Mouse (Mus musculus) limb, embryonic 10.5 days (tissue): ENCODE data around the gene Ctnnbip1. TPM values are rescaled to one million over a fixed set of nuclear protein-coding genes. Genes with fewer than 3 reads are reported as not detected.

Experiments
- DNase-seq: peaks from one replicate; pipeline ENCODE4 v3.0.0-alpha.2; 2017; ENCODE audit warnings: low spot score
- H3K27ac ChIP-seq: fragments of 300-500 bp; sonication (generic); 2 replicates; pipeline ENCODE4 v1.5.1; 2016; ENCODE audit warnings: mild to moderate bottlenecking
- H3K27me3 ChIP-seq: fragments of 300-500 bp; sonication (generic); 2 replicates; pipeline ENCODE4 v1.6.1; 2016; ENCODE audit warnings: low read depth, mild to moderate bottlenecking; ENCODE audit not compliant: poor library complexity, severe bottlenecking
- H3K36me3 ChIP-seq: fragments of 300-500 bp; sonication (generic); 2 replicates; pipeline ENCODE4 v1.6.1; 2016; ENCODE audit warnings: mild to moderate bottlenecking, moderate library complexity
- H3K4me1 ChIP-seq: fragments of 300-500 bp; sonication (generic); 2 replicates; pipeline ENCODE4 v1.6.1; 2016
- H3K4me3 ChIP-seq: fragments of 300-500 bp; sonication (generic); 2 replicates; pipeline ENCODE4 v1.5.1; 2016; ENCODE audit warnings: mild to moderate bottlenecking, moderate library complexity
- H3K9me3 ChIP-seq: fragments of 300-500 bp; sonication (generic); replicated peaks from 2 replicates; pipeline ENCODE4 v1.6.1; 2016; ENCODE audit warnings: mild to moderate bottlenecking
- WGBS: fragments of 180-500 bp; shearing (Covaris S2); methylation state at CpG from one replicate; pipeline ENCODE4 v1.1.7; 2016; 5-methylcytosine and 5-hydroxymethylcytosine counted together
- polyA plus RNA-seq: library from polyadenylated mRNA; unstranded; fragments of >200 nt; fragmentation: Nextera tagmentation; extraction: Ambion mirVana; gene quantifications from 2 replicates; pipeline ENCODE4 v1.2.1, GENCODE M21; 2016

Gene Ctnnbip1
- polyA plus RNA-seq, 1 experiment from 2014 or later = 78.4 TPM

DNA sequence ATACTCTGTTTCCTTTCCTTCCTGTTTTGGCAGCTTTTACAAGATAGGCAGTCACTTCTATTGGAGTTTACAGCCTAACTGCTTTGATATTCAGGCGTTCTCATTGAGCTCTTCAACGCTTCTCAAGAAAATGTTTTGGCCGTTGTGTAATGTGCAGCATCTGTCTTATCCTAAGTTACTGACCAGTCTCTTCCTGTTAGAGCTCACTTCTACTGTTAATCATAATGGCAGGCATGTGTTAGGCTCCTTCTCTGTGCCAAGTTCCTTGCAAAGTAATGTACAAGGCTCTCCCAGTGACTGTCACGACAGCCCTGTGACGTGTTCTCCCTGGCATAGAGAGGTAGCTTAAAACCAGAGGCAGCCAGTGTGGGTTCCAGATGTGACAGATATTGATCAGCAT, 33.7 kb downstream of the Ctnnbip1 start:
- Histone ChIP-seq H3K36me3 (peaks cover 60% of the 10 kb centered on the region), H3K9me3 (no peaks in the 10 kb centered on the region), H3K27me3 (no peaks in the 10 kb centered on the region), H3K4me3 (no peak overlapping the region), H3K4me1 (no peaks in the 10 kb centered on the region), H3K27ac (no peak overlapping the region)
- WGBS = 85% methylated on average over 5 of the region's 5 CpGs
- DNase-seq = no peak

- no peak overlapping the region for H3K27ac ChIP-seq
- no peaks in the 10 kb centered on the region for H3K4me1 ChIP-seq
- H3K27me3 ChIP-seq = no peaks in the 10 kb centered on the region
- WGBS = 81% methylated on average over 7 of the region's 7 CpGs
- no peaks in the 10 kb centered on the region for H3K9me3 ChIP-seq
- no peak for DNase-seq
- no peak overlapping the region for H3K4me3 ChIP-seq
- H3K36me3 ChIP-seq = peaks cover 65% of the 10 kb centered on the region
Measured at GRCm38 (mm10) chr4:149553834-149554233, 35.8 kb downstream of the Ctnnbip1 start.

GRCm38 (mm10) chr4:149556111-149556510, 38.1 kb downstream of the Ctnnbip1 start:
- no peak overlapping the region for H3K4me3 ChIP-seq
- H3K9me3 ChIP-seq = no peaks in the 10 kb centered on the region
- H3K27ac ChIP-seq = no peak overlapping the region
- peaks cover 71% of the 10 kb centered on the region for H3K36me3 ChIP-seq
- DNase-seq = no peak
- H3K27me3 ChIP-seq = no peaks in the 10 kb centered on the region
- WGBS = 81% methylated on average over 4 of the region's 4 CpGs
- no peaks in the 10 kb centered on the region for H3K4me1 ChIP-seq

GRCm38 (mm10) chr4:149557905-149558304, 39.9 kb downstream of the Ctnnbip1 start:
- 91% methylated on average over 5 of the region's 5 CpGs for WGBS
- Histone ChIP-seq H3K4me1 (peaks cover 9% of the 10 kb centered on the region), H3K27ac (no peak overlapping the region), H3K4me3 (no peak overlapping the region), H3K36me3 (peaks cover 62% of the 10 kb centered on the region), H3K27me3 (no peaks in the 10 kb centered on the region), H3K9me3 (no peaks in the 10 kb centered on the region)
- no peak for DNase-seq

GRCm38 (mm10) chr4:149558389-149558788, 40.4 kb downstream of the Ctnnbip1 start:
- H3K27me3 ChIP-seq = no peaks in the 10 kb centered on the region
- H3K36me3 ChIP-seq = peaks cover 59% of the 10 kb centered on the region
- H3K27ac ChIP-seq = no peak overlapping the region
- H3K9me3 ChIP-seq = no peaks in the 10 kb centered on the region
- H3K4me1 ChIP-seq = peaks cover 10% of the 10 kb centered on the region
- no peak for DNase-seq
- H3K4me3 ChIP-seq = no peak overlapping the region
- WGBS = 88% methylated on average over 3 of the region's 3 CpGs

GRCm38 (mm10) chr4:149561392-149561791, 43.4 kb downstream of the Ctnnbip1 start:
- WGBS = 88% methylated on average over 4 of the region's 4 CpGs
- no peak overlapping the region for H3K4me3 ChIP-seq
- H3K4me1 ChIP-seq = peaks cover 17% of the 10 kb centered on the region
- no peak for DNase-seq
- no peak overlapping the region for H3K27ac ChIP-seq
- H3K9me3 ChIP-seq = no peaks in the 10 kb centered on the region
- H3K27me3 ChIP-seq = no peaks in the 10 kb centered on the region
- H3K36me3 ChIP-seq = peaks cover 62% of the 10 kb centered on the region

- 71% methylated on average over 21 of the region's 21 CpGs for WGBS
- no peak overlapping the region for H3K27ac ChIP-seq
Measured at GRCm38 (mm10) chr4:149561986-149562904, 44.2 kb downstream of the Ctnnbip1 start.

GRCm38 (mm10) chr4:149562905-149563347, 44.9 kb downstream of the Ctnnbip1 start:
- Histone ChIP-seq H3K4me3 (no peak overlapping the region), H3K9me3 (no peaks in the 10 kb centered on the region), H3K4me1 (peaks cover 24% of the 10 kb centered on the region), H3K36me3 (peaks cover 52% of the 10 kb centered on the region), H3K27ac (no peak overlapping the region), H3K27me3 (no peaks in the 10 kb centered on the region)
- DNase-seq = no peak
- WGBS = 43% methylated on average over 7 of the region's 7 CpGs

More at GRCm38 (mm10) chr4:149561986-149562904, 44.2 kb downstream of the Ctnnbip1 start:
- no peak for DNase-seq
- H3K4me3 ChIP-seq = no peak overlapping the region
- H3K36me3 ChIP-seq = peaks cover 59% of the 10 kb centered on the region
- H3K9me3 ChIP-seq = no peaks in the 10 kb centered on the region
- peaks cover 19% of the 10 kb centered on the region for H3K4me1 ChIP-seq
- no peaks in the 10 kb centered on the region for H3K27me3 ChIP-seq

DNA sequence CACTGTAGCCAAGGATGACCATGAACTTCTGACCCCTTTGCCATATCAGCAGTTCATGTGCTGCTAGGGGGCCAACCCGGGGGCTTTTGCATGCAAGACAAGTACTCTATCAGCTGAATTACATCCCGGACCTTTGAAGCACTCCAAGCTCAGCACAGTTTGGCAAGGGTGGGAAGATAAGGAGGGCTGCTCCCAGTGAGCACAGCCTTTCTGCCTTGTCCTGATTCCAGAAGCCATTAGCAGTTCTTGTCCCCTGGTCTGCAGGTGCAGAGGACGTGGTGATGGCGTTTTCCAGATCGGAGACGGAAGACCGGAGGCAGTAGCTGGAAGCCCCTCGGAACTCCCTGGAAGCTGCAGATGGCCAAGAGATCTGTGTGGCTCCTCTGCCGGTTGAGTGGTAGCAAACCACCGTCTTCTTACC, 45.9 kb downstream of the Ctnnbip1 start:
- Histone ChIP-seq H3K36me3 (peaks cover 42% of the 10 kb centered on the region), H3K27ac (no peak overlapping the region), H3K27me3 (no peaks in the 10 kb centered on the region), H3K9me3 (no peaks in the 10 kb centered on the region), H3K4me3 (no peak overlapping the region), H3K4me1 (peaks cover 24% of the 10 kb centered on the region)
- WGBS = 79% methylated on average over 10 of the region's 10 CpGs
- DNase-seq = no peak

GRCm38 (mm10) chr4:149564452-149565407, 46.7 kb downstream of the Ctnnbip1 start:
- Histone ChIP-seq H3K4me3 (no peak overlapping the region), H3K27ac (peak overlapping the region; percentile 10; the same call in 1 of the 2 replicates), H3K4me1 (peaks cover 24% of the 10 kb centered on the region), H3K27me3 (no peaks in the 10 kb centered on the region), H3K9me3 (no peaks in the 10 kb centered on the region), H3K36me3 (peaks cover 34% of the 10 kb centered on the region)
- 71% methylated on average over 20 of the region's 20 CpGs for WGBS
- no peak for DNase-seq

GRCm38 (mm10) chr4:149567432-149568026, 49.5 kb downstream of the Ctnnbip1 start:
- H3K36me3 ChIP-seq = peaks cover 24% of the 10 kb centered on the region
- H3K9me3 ChIP-seq = no peaks in the 10 kb centered on the region
- no peak overlapping the region for H3K4me3 ChIP-seq
- DNase-seq = no peak
- H3K27ac ChIP-seq = peak overlapping the region; percentile 20; the same call in 1 of the 2 replicates
- peaks cover 32% of the 10 kb centered on the region for H3K4me1 ChIP-seq
- H3K27me3 ChIP-seq = peaks cover 9% of the 10 kb centered on the region; the same call in 1 of the 2 replicates
- WGBS = 25% methylated on average over 8 of the region's 8 CpGs

DNA sequence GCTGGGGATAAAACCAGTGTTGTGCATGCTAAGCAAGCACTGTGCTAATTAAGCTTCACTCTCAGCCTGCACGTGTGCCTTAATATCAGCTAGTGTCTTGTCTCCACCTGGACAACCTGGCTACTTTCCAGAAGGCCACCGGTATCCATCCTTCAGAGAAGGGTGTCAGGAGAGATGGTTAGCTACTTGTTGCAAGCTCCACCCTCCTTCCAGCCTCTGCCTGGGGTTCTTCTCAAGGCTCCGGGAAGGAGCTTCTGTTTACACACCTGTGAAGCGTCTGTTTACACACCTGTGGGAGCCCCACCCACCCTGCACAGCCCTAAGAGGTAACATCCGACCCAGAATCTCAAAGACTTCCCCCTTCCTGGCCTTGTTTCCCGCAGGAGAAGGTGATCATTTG, 50.6 kb downstream of the Ctnnbip1 start:
- WGBS = 59% methylated on average over 6 of the region's 6 CpGs
- Histone ChIP-seq H3K4me1 (peaks cover 28% of the 10 kb centered on the region), H3K36me3 (peaks cover 24% of the 10 kb centered on the region), H3K27ac (no peak overlapping the region), H3K4me3 (no peak overlapping the region), H3K9me3 (no peaks in the 10 kb centered on the region), H3K27me3 (peaks cover 18% of the 10 kb centered on the region; the same call in 1 of the 2 replicates)
- DNase-seq = no peak
